Mouse (Mus musculus) ES-Bruce4 (cell line): ENCODE results near the gene Edf1.

Experiments used
- CTCF ChIP-seq: IDR thresholded peaks from one replicate; pipeline ENCODE4 v1.8.1; 2011; ENCODE audit warnings: low read depth, low read length
- EP300 ChIP-seq: IDR thresholded peaks from 2 replicates; pipeline ENCODE4 v1.6.1; 2011; ENCODE audit warnings: low read depth, low read length; ENCODE audit not compliant: insufficient read depth
- POLR2A ChIP-seq: IDR thresholded peaks from one replicate; pipeline ENCODE4 v1.8.1; 2011; ENCODE audit warnings: low read length; ENCODE audit not compliant: insufficient read depth

DNA sequence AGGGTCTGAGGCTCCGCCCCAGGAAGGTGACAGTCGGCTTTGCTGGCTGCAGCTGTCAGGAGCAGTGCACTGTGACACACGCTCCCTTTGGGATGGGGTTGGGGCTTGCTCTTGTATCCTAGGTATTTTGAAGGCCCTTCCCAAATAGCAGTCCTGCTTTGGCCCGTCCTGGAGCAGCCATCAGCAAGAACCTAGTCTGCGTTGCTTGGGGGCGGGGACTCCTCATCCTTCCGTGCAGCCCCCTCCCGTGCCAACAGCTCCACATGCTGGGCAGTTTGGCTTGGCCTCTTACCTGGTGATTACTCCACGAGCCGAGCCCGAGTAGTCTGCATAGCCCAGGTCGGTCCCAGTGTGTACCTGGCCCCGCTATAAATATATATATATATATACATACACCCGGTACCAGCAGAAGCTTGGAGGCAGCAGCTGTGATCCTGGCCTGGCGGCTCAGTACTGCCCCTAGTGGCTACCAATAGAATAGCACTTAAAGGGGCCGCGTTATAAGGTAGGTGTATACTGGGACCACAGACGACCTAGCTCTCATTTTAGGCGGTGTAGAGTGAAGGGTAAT is 23.7 kb downstream of the Edf1 start, which contains the start of gene Ajm1:
- TF ChIP-seq CTCF: peak; percentile 82
- no peak for TF ChIP-seq POLR2A
- TF ChIP-seq EP300: no peak
